Mouse (Mus musculus) stomach, postnatal 0 days (tissue): ENCODE results near the gene Unc50.

ENCODE experiments used
- CTCF ChIP-seq: IDR thresholded peaks from 2 replicates; pipeline ENCODE4 v1.5.1; 2016; ENCODE audit warnings: antibody characterized with exemption, low read depth, mild to moderate bottlenecking, moderate library complexity
- EP300 ChIP-seq: optimal IDR thresholded peaks from 2 replicates; pipeline ENCODE3; 2016; ENCODE audit warnings: antibody characterized with exemption

GRCm38 (mm10) chr1:37436419-37436818 lies 6.5 kb downstream of the Unc50 start:
- TF ChIP-seq EP300 (no peak), CTCF (no peak)
